Mouse (Mus musculus) heart, adult 8-10 months (tissue): ENCODE measurements around the gene Col15a1. TPM values are rescaled to one million over a fixed set of nuclear protein-coding genes. Genes with fewer than 3 reads are reported as not detected.

ENCODE experiments used
- DNase-seq: peaks from one replicate; pipeline ENCODE4 v3.0.0; 2022; ENCODE audit warnings: low spot score
- total RNA-seq, 4 experiments: library from RNA; stranded (reverse); gene quantifications; 2 replicates each; pipeline ENCODE4 v1.2.4; 2022

The Col15a1 gene
- total RNA-seq: 10 to 100 TPM; 29.9 to 58.5 (median 52.4) TPM

DNA sequence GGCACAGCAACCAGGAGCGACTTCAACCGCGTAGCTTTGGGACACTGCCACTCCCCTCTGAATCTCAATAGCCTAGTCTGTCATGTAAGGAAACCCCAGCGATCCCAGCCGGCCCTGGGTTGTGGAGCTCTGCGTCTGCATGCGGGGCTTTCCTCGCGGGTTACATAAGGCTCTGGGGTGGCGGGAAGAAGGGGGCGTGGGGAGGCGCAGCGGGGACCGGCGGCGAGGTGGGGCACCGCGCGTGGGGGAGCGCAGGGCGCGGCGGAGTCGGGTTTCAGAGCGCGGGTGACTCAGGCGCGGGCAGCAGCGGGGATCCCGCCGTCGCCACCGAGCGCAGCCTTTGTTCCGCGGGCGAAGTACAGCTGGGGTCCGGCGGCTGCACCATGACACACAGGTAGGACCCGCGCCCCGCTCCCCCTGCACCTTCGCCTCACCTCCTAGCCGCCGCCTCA is at the start of gene Col15a1:
Gene Col15a1 (plus strand): TSS at position 193 of the 452 bp plus-strand sequence.
- DNase-seq: no peak

DNA sequence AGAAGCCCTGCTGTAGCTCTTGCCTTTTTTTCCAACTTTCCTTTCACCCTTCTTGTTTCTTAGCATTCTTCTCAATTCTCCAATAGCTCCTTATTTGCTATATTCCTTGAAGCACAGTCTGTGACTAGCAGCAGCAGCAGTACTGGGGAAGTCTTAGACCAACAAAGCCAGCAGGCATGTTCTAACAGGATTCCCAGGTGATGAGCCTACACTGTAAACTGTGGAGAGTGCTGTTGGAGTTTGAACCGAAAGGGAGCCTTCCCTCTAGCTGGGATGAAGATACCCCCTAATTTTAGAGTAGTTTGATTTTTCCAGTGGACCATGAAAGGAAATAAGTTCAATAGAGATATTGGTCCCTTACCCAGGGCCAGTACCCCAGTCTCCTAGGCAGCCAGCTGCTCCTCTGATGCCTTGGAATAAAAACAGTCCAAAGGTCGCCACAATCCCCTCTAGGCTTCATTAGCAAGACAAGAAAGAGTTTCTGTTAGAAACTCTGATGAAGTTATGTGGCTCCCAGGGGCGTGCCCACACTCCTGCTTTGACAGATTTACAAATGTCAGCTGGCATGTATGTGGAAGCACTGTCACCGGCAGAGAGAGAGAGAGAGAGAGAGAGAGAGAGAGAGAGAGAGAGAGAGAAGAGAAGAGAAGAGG is 46.7 kb upstream of the Col15a1 start:
- DNase-seq: no peak

DNA sequence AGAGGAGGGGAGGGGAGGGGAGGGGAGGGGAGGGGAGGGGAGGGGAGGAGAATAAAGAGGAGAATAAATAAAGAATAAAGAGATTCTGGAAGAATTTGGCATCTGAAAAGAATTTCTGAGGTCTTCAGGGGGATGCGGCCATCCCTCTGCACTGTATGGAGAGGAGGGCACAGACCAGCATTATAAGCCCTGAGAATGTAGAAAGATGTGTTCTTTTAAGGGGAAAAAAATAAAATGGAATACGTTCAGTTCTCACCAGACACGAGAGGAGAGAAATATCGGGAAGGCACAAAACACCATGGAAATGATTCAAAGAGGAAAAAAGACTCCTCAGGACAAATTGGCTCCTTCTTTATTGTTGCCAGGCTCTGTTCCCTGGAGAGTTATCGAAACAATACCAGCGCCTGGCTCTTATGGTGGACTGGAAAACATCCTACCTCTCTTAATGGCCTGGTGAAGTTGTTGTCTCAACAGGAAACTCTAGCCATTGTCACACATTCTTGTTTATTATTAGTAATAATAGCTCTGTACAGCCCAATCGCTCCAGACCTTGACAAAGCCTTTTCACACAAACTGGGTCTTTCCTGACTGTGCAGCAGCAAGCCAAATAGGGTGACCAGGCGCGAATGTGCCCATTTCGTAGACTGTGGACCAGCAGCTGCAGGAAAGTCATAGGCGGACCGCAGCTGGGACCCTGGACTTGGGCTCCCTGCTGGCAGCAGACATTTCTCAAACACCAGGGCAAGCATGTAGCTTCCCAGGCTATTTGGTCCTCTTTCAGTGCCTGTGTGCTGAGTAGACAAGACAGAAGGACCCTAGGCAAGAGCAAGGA is 46.0 kb upstream of the Col15a1 start:
- DNase-seq: no peak

DNA sequence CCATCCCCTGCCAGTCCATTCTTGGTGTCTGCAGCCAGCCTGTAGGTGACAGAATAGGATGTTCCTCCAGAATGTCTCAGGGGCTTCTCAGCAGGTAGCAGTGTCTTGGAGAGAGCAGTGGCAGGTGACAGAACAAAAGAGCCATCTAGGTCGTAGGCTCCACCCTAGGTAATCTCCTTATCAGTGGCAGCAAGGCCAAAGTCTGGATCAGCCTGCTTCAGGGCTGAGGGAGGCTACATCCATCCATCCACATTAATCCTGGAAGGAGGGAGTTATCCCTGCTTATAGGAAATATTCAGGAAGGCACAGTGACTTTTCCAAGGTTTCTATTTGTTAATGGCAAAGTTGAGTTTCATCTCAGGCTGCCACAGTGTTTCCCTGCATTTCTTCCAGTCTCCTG is 35.6 kb upstream of the Col15a1 start:
- no peak for DNase-seq

DNA sequence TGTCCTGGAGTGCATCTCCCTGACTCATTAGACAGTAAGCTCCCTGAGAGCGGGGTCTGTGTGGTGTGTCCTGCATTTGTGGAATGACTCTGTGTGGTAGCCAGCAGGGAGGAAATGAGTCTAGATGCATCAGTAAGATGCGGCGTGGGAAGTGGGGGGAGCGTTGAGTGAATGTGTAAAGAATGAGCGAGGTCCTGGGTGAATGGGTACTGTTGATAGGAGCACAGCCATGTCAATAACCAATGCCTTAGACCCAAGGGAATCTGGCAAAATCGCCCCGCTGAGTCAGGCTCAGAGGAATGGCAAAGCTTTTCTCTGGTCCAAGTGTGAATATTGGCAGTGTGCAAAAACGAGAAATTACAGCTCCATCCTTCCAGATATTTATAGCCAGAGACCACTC is 30.9 kb upstream of the Col15a1 start:
- DNase-seq: no peak

DNA sequence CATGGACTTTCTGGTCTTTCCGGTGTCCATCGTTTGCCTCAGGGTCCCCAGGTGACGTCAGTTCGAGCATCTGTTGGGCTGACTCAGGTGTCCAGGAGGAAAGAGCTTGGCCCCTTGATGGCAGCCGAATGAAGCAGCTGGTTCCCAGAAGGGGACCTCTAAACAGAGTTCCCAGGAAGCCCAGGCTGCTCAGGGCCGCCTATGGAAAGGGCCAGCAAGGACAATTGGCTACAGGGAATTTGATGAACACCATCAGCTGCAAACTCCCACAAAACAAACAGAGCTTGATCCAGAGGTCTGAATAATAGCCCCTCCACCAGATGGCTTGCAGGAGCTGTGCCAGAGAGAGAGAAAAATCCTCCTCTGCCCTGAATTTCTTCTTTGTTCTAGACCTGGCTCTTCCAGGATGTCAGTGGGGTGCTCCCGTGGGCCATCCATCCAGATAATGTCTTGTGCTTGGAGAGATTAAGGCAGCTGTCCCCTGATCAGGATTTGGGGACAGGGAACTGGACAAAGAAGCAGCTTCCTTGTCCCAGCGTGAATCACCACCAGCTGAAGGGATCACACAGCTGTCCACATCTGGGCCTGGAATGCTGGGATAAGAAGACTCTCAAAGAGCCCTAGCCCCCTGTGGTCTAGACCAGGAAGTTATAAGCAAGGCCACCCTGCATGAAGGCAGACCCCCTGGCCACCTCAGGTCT is 29.6 kb upstream of the Col15a1 start:
- peak; percentile 64 for DNase-seq

DNA sequence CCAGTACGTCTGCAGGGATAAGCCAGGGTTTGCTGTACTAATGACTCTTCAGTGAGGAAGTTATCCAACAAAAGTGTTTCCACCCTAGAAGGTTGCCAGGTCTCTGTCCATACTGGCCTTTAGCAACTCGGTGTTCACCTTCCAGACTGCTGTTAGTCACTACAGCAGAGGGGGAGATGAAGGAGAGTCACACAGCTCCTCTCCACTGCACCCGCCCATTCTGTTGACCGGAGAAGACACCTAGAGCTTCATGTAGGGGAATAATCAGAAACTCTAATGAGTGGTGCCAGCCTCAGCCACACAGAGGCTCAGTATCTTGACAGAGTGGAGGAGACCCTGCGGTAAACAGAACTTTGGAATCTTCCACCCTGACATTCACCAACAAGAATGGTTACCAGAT is 28.4 kb upstream of the Col15a1 start:
- DNase-seq: no peak

DNA sequence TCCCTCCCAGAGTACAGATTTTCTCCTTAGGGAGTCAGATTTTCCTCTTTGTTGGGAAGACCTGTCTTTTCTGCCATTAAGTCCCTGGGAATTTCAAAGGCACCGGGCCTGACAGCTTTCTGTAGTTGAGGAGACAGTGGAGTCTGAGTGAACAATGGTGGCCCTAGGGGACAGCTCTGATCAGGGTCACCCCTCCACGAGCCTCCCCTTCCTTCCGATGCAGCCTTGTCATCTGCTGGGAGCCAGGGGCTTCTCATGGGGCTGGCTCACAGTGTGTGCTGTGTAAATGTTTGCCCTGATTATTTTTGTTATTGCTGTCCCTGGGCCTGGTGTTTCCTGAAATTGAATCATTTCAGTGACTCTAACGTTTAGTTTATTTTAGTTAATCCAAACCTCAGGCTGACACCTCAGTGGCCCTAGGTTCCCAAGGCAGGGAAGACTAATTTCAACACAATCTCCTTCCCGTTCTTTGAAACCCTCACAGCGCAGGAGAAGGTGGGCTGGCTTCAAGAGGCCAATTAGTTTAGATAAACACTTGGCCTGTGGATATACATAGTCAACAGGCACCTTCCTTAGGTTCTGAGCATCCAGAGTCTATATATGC is 23.8 kb upstream of the Col15a1 start:
- DNase-seq: no peak

DNA sequence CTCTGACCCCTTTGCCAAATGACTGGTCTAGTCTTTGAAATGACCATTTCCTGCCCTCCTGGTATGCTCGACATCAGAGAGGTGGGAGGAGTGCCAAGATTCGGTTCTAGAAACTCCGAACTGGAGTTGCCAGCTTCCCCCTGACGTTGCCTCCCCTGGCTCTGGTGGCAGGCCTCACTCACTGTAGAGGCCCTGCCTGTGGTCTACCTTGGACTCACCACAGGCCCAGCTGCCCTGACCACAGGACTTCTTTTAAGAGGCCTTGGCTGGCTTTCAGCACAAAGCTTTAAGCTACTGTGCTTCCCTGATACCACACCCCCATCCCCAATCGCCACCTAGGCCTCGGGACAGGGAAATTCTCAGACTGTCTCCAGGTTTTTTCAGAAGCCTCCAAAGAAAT is 21.4 kb upstream of the Col15a1 start:
- DNase-seq: no peak

DNA sequence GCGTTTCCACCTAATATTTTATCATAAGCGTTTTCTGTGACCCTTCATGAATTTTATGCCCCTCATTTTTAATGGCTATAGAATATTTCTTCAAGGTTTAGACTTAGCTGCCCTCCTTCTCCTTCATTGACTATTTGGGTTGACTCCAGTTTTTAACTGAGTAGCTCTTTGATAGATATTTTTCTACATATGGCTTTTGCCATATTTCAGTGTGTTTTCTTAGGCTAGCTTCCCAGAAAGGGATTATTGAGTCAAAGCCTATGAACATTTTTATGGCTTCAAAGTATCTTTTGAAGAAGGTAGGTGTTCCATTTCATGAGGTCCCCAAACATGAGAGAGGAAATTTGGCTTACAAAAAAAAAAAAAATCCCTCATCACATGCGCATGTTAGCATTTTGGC is 11.8 kb upstream of the Col15a1 start:
- no peak for DNase-seq

DNA sequence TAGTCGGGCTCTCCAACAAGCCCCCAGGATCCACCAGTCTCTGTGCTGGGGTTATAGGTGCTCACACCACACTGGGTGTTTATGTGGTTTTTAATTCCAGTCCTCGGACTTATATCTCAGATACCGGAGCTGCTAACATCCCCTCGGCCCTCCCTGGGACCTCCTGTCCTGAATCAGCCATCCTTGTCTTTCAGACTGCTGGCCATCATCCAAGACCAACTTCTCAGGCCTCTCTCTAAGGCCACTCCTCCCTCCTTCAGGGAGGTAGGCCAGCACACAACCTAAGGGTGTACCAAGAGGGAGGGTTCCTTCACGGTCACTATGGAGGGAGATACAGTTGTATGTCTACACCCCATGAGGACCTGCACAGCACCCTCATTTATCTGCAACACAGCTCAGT is 4.3 kb upstream of the Col15a1 start:
- DNase-seq: no peak

DNA sequence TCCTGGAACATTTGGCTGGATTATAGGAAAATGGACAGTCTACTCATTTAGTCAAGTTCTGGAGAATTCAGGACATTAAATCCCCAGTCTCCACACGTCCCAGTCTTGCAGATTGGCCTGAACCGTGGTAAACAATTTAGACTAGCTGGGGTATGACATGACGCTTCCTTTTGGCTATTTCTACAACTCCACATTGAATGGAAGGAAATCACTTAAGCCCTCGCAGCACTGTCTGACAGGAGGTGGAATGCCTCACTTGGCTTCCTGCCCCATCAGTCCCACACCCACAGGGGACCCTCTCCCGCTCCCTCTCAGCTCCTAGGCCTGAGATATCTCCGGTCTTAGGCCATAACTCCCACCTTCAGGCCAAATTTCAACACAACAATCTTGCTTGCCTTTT is 2.1 kb upstream of the Col15a1 start:
- no peak for DNase-seq

DNA sequence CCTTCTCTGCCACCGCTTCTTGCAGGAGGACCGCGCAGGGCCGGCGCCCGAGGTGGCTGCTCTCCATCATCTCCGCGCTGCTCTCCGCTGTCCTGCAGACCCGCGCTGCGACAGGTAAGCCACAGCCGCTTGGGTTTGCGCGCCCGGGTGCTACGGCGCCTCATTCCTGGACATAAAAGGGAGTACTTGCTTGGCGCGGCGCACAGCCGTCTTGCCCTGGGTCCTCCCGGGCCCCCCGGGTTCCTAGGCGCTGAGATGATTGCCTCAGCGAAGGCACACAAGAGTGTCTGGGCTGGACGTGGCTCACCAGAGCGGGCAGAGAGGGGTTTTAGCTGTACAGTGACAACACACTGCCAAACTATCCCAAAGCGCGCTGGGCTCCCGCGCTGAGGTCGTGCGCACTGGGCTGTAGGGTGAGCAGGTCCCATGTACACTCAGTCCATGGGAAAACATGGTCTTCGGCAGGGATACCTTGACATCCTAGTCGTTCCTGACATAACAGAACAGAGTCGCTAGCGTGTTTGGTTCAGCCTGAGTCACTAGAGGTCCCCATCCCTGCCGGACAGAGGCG is 545 bp downstream of the Col15a1 start:
- no peak for DNase-seq

DNA sequence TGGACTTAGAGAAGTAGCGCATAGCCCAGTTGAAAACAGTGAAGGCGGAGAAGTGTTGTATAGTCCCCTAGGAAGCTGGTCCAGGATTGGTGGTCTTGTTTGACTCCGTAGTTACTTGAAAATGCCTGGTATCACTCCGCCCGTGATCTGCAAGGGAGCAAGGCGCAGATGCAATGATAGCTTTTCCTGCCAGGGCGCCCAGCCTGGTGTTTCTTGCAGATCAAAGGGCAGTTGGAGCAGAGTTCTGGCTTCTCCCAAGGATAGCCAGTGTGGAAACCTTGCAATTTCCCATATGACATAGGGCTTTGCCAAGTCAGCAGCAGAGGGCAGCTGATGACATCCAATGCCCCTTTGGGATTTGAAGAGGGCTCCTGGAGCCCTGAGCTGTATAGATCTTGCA is 1.5 kb downstream of the Col15a1 start:
- no peak for DNase-seq

DNA sequence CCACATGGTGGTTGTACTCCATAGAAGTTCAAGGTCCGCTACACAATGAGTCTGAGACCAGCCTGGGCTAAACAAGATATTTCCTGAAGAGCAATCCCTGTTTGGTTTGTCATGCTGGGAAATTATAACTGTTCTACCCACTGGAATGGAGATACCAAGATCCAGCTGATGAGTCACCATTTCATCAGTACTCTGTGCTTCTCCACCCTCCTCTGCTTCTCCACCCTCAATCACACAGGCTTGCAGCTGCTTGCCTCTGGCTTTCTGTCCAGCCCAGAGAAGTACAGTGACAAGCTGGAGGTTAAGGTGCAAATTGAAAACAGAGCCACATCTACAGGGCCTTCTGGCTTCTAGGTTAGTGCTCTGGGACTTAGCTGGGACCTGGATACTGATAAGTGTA is 10.9 kb downstream of the Col15a1 start:
- no peak for DNase-seq

DNA sequence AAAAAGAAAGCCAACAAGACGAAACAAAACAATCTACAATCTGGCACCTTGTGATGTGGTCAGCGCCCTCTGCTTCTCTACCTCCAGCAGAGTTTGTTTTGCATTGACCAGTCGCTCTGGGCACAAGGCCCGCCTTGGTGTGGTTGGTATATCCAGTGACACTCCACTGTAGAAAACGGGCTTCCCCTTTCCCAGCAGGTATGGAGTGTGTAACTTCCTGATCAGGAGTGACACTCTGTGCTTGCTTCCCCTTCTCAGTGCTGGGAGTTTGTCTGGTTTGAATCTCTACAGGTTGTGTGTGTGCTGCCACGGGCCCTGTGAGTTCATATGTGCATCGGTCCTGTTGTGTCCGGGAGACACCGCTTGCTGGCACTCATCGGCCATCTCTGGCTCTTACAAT is 11.4 kb downstream of the Col15a1 start:
- DNase-seq: no peak

DNA sequence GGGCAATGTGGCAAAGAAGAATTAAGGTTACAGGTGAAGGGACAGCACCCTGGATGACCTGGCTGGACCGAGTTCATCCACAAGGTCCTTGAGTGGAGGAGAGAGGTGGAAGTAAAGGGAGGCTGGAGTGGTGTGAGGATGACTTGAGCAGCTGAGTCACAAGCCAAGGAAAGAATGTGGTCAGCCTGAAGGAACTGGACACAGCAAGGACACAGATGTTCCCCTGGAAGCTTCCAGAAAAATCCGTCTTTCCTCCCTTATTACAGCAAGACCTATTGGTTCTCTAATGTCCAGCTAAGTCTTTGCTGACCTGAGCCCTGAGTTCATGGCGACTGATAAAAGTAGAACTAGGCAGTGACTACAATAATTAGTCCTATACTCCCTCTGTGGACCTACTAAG is 12.6 kb downstream of the Col15a1 start:
- no peak for DNase-seq

DNA sequence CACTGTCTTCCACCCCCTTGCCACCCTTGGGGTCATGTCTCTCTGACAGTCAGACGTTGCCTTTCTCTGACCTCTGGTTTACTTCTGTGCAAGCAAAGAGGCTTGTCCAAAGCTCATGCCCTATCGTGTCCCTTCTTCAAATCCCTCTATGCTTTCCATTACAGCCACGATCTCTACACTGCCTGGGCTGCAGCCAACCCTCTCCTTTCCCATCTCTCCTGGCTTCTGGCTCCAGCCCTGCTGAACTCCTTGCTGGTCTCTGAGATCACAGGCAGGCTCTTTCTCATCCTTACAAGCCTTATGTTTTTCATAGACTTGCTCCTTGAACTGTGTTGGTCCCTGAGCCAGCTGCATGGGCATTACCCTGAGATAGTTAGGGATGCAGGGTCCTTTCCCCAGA is 14.2 kb downstream of the Col15a1 start:
- DNase-seq: no peak

DNA sequence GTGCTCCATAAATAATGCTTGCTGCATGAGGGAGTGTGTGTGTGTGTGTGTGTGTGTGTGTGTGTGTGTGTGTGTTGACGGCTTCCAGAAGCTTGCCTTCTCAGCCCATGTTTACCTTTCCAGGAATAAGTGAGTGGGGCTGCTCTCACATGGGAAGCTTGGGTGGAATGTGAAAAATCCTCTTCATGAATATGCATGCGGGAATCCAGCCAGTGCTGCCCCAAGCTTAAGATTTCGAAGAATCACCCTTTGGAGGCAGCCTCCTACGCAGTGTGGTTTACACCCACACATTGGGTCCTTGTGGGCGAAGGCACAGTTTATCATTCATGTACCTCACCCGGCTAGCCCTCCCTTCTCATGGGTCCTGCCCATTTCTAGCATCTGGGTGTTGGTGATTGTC is 18.0 kb downstream of the Col15a1 start:
- DNase-seq: no peak

DNA sequence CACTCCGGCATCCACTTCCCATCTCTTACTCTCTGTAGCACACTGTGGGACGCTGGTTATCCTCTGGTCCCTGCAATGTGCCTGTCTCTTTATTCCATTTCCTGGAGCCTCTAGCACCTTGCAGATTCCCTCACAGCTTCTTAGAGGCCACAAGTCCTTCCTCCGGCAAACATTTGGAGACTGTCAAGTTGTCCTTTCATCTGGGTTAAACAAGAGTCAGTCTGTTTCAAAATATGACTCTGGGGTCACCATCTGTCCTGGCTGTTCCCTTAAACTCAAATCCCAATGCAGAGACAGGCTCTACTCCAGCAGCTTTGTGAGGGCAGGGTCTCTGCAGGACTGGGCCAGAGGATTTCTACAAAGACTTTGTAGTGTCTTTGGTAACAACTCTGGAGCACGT is 19.1 kb downstream of the Col15a1 start:
- DNase-seq: no peak

DNA sequence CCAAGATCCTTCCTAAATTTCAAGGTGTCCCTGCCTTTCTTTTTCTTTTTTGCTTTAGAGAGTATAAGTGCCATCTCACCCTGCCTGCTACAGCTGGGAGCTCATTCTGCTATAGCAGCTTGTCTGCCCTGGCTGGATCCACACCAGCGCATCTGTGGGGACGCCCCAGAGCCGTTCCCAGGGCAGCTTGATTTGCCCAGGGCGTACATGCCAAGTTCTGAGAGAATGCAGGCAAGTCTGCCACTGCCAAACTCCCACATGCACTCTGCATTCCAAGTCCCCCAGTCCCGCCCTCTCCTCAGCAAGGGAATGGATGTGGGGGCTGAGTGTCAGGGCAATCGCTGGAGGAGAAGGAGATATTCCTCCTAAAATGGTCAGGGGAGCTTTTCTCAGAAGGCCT is 19.8 kb downstream of the Col15a1 start:
- no peak for DNase-seq

DNA sequence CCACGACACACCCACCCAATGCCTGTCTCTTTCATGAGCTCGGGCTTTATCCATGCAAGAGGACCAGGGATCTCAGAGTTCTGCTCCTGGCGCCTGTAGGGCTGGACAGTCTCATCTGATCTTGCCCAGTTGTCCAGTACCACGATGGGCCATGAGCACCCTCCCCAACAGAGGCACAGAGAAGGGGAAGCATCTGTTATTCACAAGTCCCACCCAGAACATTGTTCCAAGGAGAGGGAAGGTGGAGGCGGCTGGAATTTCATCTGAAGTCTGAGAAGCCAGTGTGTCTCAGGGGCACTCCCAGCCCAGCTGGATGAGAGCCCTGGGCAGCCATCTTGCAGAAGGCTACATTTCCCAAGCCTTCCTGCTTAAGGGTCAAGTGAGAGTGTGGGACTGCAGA is 21.0 kb downstream of the Col15a1 start:
- no peak for DNase-seq
